Mouse (Mus musculus) midbrain, embryonic 10.5 days (tissue): ENCODE results near the gene Dcbld2. TPM values are rescaled to one million over a fixed set of nuclear protein-coding genes. Genes with fewer than 3 reads are reported as not detected.
"Not testable (repeated sequence)": the region's sequence is repeated elsewhere in the genome, so short reads cannot be mapped to it uniquely, and the experiment has no call there.

Experiments
- DNase-seq: peaks from one replicate; pipeline ENCODE4 v3.0.0-alpha.2; 2017; ENCODE audit warnings: low spot score
- H3K27ac ChIP-seq: fragments of 300-500 bp; sonication (generic); replicated peaks from 2 replicates; pipeline ENCODE4 v1.5.1; 2016; ENCODE audit warnings: mild to moderate bottlenecking
- H3K27me3 ChIP-seq: fragments of 300-500 bp; sonication (generic); 2 replicates; pipeline ENCODE4 v1.6.1; 2016; ENCODE audit warnings: low read depth, mild to moderate bottlenecking; ENCODE audit not compliant: poor library complexity, severe bottlenecking
- H3K36me3 ChIP-seq: fragments of 300-500 bp; sonication (generic); 2 replicates; pipeline ENCODE4 v1.6.1; 2016; ENCODE audit warnings: mild to moderate bottlenecking, moderate library complexity
- H3K4me1 ChIP-seq: fragments of 300-500 bp; sonication (generic); 2 replicates; pipeline ENCODE4 v1.6.1; 2016
- H3K4me3 ChIP-seq: fragments of 300-500 bp; sonication (generic); 2 replicates; pipeline ENCODE4 v1.5.1; 2016; ENCODE audit warnings: mild to moderate bottlenecking, moderate library complexity
- H3K9me3 ChIP-seq: fragments of 300-500 bp; sonication (generic); replicated peaks from 2 replicates; pipeline ENCODE4 v1.6.1; 2016; ENCODE audit warnings: mild to moderate bottlenecking
- WGBS: fragments of 180-500 bp; shearing (Covaris S2); methylation state at CpG from one replicate; pipeline ENCODE4 v1.1.7; 2016; 5-methylcytosine and 5-hydroxymethylcytosine counted together
- polyA plus RNA-seq: library from polyadenylated mRNA; unstranded; fragments of >200 nt; fragmentation: Nextera tagmentation; extraction: Ambion mirVana; gene quantifications from 2 replicates; pipeline ENCODE4 v1.2.1, GENCODE M21; 2016

Gene Dcbld2
- polyA plus RNA-seq, 1 experiment from 2014 or later: 7.5 TPM

DNA sequence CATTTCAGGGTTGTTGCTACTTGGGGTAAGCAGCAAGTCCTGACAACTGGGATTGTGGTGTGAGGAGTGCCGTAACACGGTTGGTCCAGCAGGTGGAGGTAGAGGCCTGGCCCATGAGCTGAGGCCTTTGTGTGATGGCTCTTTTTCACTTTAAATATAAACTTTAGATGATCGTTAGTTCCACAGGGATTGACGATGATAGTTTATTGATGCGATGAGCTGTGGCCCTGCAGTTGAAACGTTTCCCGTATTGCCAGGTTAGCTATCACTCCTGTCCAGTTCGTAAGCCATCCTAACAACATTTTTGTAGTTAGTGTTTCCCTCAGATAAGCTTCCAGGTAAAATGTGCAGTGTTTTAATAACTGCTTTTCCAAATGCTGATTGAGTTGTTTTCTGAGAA lies 46.4 kb downstream of the Dcbld2 start:
- Histone ChIP-seq H3K27me3 (no peaks in the 10 kb centered on the region), H3K27ac (no peak overlapping the region), H3K4me1 (no peaks in the 10 kb centered on the region), H3K36me3 (peaks cover 82% of the 10 kb centered on the region), H3K4me3 (no peak overlapping the region), H3K9me3 (no peaks in the 10 kb centered on the region)
- 76% methylated on average over 8 of the region's 8 CpGs for WGBS
- peak; percentile 49 for DNase-seq

DNA sequence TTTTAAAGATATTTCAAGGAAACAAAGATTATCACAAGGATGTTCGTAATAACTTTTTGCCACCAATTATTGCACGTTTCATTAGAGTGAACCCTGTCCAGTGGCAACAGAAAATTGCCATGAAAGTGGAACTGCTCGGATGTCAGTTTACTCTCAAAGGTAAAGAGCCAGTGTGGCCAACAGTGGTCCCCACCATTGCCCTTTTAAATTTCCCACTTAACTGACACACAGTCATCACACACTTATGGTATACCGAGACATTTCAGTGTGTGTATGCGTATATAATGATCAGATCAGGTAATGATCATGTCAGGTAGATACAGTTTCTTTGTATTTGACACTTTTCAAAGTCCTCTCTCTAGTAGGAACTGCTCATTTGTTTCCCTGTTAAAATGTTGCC lies 46.9 kb downstream of the Dcbld2 start:
- Histone ChIP-seq H3K27ac (no peak overlapping the region), H3K9me3 (no peaks in the 10 kb centered on the region), H3K27me3 (no peaks in the 10 kb centered on the region), H3K4me3 (no peak overlapping the region), H3K36me3 (peaks cover 82% of the 10 kb centered on the region), H3K4me1 (0 out of 2 replicates have a peak, but pooled peaks cover 2% of the 10 kb centered on the region)
- WGBS: 90% methylated on average over 5 of the region's 5 CpGs
- no peak for DNase-seq

DNA sequence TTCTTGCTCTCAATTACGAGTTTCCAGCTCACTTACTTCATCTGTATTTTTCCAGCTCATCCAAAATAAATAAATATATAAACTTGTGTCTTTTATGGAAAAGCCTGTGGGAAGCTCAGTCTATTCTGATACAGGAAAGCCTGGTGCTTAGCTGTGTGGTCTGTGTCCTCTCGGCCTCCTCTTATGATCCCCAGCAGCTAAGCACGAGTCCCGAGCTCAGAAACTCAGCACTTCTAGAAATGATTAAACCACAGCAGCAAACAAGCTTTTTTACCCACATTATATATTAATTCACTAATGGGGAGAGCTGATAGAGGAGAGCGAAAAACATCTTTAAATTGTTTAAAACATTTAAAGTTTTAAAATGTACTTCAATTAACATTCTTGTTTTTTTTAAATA lies 48.2 kb downstream of the Dcbld2 start:
- H3K4me1 ChIP-seq: 0 out of 2 replicates have a peak, but pooled peaks cover 2% of the 10 kb centered on the region
- no peaks in the 10 kb centered on the region for H3K27me3 ChIP-seq
- DNase-seq: no peak
- WGBS: 91% methylated on average over 5 of the region's 5 CpGs
- no peak overlapping the region for H3K27ac ChIP-seq
- H3K36me3 ChIP-seq: peaks cover 83% of the 10 kb centered on the region
- no peak overlapping the region for H3K4me3 ChIP-seq
- H3K9me3 ChIP-seq: no peaks in the 10 kb centered on the region

DNA sequence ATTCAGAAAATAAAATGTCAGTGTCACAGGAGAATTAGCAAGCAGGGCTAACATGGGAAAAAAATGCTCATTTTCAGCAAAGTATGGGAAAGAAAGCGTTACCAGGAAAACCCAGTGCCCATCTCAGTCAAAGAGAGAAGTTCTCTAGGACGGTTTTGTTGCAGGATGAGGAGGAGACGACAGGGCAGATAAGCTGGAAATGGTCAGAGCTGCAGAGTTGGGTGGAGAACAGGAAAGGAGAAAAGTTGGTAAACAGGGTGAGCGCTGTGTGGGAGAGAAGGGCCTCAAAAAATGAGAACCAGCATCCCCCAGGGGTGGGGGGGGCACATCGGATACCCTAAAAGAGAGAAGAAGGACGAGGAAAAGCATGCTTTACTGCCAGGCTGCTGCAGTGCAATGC lies 48.7 kb downstream of the Dcbld2 start:
- H3K4me3 ChIP-seq: no peak overlapping the region
- H3K27me3 ChIP-seq: no peaks in the 10 kb centered on the region
- 0 out of 2 replicates have a peak, but pooled peaks cover 2% of the 10 kb centered on the region for H3K4me1 ChIP-seq
- no peak for DNase-seq
- H3K9me3 ChIP-seq: no peaks in the 10 kb centered on the region
- no peak overlapping the region for H3K27ac ChIP-seq
- WGBS: 89% methylated on average over 6 of the region's 6 CpGs
- peaks cover 83% of the 10 kb centered on the region for H3K36me3 ChIP-seq

DNA sequence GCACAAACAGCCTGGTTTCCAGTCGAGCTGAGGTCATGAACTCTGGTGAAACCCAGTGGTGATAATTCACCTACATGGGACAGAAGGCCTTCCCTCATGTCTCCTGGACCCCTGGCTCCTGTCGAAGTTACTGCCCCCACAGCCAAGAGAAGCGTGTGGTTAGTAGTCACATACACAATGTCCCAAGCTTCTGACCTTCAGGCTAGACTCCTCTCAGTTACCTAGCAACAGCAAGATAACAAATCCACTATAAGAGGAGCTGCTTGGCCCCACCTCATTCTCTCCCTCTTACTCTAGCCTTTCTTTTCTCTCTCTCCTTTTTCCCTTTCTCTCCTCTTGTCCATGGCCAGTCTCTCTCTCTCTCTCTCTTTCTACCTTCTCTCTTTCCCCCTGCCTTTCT lies 51.7 kb downstream of the Dcbld2 start:
- H3K9me3 ChIP-seq, DNase-seq, H3K27me3 ChIP-seq, H3K4me3 ChIP-seq, H3K4me1 ChIP-seq: not testable (repeated sequence)
- Histone ChIP-seq H3K36me3 (peaks cover 91% of the 10 kb centered on the region), H3K27ac (peak overlapping the region; percentile 28; the same call in 1 of the 2 replicates)
- WGBS: 71% methylated on average over 3 of the region's 3 CpGs

DNA sequence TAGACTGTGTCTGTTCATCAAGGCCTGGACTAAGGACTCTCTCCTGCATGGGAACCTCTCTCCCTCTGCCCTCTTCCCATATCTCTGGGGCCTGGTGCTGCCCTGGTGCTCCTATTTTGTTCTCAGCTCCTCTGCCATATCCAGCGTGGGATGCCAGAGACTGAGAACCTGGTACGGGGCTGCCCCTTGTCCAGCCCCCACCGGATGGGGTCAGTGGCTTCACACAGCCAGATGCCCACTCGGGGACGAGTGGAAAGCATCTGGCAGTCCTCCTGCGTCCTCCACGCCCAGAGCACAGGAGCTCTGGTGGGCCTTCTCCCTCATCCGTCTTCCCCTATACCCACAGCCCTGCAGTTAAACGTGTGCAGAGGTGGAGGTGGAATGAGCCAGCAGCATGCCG lies 52.1 kb downstream of the Dcbld2 start:
- Histone ChIP-seq H3K27ac (peak overlapping the region; percentile 28; the same call in 1 of the 2 replicates), H3K36me3 (peaks cover 93% of the 10 kb centered on the region), H3K27me3 (no peaks in the 10 kb centered on the region), H3K9me3 (no peaks in the 10 kb centered on the region), H3K4me1 (0 out of 2 replicates have a peak, but pooled peaks cover 2% of the 10 kb centered on the region), H3K4me3 (no peak overlapping the region)
- DNase-seq: no peak
- WGBS: 91% methylated on average over 10 of the region's 10 CpGs

DNA sequence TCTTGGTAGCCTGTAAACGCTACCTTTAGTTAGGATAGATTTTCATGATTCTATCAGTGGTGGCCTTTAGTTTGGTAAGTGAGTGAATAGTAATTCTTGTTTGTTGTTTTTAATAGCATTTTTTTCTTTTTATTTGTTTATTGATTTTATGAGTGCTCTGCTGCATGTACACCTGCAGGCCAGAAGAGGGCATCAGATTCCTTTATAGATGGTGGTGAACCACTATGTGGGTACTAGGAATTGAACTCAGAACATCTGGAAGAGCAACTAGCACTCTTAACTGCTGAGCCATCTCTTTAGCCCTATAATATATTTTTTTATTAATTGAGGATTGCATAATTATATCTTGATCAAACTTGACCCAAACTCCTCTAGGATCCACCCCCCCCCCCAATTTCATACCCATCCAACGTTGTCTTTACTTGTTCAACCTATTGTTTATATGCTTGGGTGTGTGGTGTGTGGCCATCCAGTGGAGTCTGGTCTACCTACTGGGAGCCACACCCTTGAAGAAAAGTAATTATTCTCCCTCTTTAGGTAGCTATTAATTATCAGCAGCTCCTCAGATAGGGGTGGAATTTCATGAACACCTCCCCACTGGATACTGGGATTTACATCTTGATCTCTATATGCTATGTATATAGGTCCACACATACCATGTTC lies 53.7 kb downstream of the Dcbld2 start:
- no peak overlapping the region for H3K4me3 ChIP-seq
- 92% methylated on average over 2 of the region's 2 CpGs for WGBS
- no peak for DNase-seq

DNA sequence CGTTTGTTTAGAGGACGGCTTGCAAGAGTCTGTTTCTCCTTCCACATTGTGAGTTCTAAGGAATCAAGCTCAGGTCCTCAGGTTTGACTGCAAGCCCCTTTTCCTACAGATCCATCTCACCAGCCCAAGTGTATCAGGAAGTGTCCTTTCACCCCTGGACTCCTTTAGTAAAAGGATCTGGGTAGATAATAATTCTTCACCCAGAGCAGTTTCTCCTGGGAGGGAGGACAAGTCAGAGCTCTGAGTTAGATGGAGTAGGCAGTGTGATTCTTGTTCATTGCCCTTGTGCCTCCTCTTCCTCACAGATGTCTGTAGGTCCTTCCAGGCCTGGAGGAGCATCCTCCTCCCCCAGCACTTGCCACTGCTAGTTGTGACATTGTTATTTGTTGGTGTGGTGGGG lies 54.3 kb downstream of the Dcbld2 start:
- 90% methylated on average over 2 of the region's 2 CpGs for WGBS
- Histone ChIP-seq H3K27ac (no peak overlapping the region), H3K4me3 (no peak overlapping the region), H3K4me1 (0 out of 2 replicates have a peak, but pooled peaks cover 2% of the 10 kb centered on the region), H3K27me3 (no peaks in the 10 kb centered on the region), H3K36me3 (peaks cover 97% of the 10 kb centered on the region), H3K9me3 (no peaks in the 10 kb centered on the region)
- no peak for DNase-seq

More for the DNA sequence above, 53.7 kb downstream of the Dcbld2 start:
- Histone ChIP-seq H3K27ac (no peak overlapping the region), H3K27me3 (no peaks in the 10 kb centered on the region), H3K9me3 (no peaks in the 10 kb centered on the region), H3K4me1 (0 out of 2 replicates have a peak, but pooled peaks cover 2% of the 10 kb centered on the region), H3K36me3 (peaks cover 97% of the 10 kb centered on the region)

DNA sequence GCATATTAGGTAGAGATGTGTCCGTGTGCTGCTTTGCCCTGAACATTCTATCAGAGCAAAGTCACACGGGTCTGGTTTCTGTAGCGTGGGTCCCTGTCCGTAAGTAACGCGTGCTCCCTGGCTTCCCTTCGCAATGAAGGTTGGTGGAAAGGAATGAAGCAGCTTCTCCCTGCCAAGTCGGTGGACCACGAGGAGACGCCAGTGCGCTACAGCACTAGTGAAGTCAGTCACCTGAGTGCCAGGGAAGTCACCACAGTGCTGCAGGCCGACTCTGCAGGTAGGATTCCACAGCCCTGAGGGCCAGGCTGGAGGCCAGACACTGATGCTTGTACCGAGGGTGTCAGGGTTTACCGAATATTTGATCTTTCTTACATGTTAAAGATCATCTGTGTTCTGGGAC lies 55.8 kb downstream of the Dcbld2 start:
- H3K27me3 ChIP-seq: no peaks in the 10 kb centered on the region
- no peak overlapping the region for H3K27ac ChIP-seq
- peaks cover 90% of the 10 kb centered on the region for H3K36me3 ChIP-seq

DNA sequence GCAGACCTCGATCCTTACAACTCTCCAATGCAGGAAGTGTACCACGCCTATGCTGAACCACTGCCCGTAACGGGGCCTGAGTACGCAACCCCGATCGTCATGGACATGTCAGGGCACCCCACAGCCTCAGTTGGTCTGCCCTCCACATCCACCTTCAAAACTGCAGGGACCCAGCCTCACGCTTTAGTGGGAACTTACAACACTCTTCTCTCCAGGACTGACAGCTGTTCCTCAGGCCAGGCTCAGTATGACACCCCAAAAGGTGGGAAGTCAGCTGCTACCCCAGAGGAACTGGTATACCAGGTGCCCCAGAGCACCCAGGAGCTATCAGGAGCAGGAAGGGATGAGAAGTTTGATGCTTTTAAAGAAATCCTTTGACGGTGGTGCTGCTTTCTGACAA lies 57.2 kb downstream of the Dcbld2 start:
- Histone ChIP-seq H3K36me3 (peaks cover 86% of the 10 kb centered on the region), H3K9me3 (no peaks in the 10 kb centered on the region), H3K27ac (no peak overlapping the region), H3K4me3 (no peak overlapping the region), H3K27me3 (no peaks in the 10 kb centered on the region), H3K4me1 (no peaks in the 10 kb centered on the region)
- DNase-seq: no peak
- WGBS: 91% methylated on average over 9 of the region's 9 CpGs

More for the DNA sequence above, 55.8 kb downstream of the Dcbld2 start:
- H3K4me1 ChIP-seq: 0 out of 2 replicates have a peak, but pooled peaks cover 2% of the 10 kb centered on the region
- WGBS: 94% methylated on average over 14 of the region's 14 CpGs
- DNase-seq: no peak
- H3K4me3 ChIP-seq: no peak overlapping the region
- no peaks in the 10 kb centered on the region for H3K9me3 ChIP-seq

DNA sequence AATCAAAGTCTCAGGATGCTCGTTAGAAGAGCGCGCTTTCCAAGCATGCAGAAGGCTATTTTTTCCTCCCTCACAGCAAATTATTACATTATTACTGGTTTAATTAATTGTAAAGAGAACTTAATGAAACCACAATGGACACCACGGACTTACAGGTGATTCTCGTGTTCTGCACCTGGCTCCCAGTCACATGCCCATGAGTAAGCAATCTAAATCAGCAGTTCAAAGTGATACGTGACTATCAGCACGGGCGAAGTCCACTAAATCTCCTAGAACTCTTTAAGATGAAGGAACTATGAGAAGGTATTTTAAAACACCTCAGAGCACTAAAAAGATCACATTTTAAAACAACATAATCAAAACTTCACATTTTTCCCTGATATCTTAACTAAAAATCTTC lies 61.8 kb downstream of the Dcbld2 start:
- H3K27me3 ChIP-seq: no peaks in the 10 kb centered on the region
- WGBS: 95% methylated on average over 8 of the region's 8 CpGs
- peaks cover 71% of the 10 kb centered on the region for H3K36me3 ChIP-seq

DNA sequence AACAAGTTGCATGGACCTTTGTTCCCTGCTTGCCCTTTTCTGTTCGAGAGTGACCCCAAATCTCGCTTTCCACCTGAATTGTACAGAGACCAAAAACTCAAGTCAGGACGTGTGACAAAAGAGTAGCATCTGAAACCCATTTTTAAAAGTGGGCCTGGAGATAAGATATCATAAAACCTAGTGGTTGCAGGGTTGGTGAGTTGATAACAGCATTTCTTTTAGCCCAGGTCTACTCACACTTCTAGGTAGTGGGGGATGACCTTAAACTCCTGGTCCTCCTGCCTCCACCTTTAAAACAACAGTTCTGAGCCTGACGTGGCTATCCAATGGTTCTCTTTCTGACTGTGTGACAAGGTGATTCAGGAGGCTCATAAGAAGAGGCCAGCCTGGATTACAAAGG lies 62.6 kb downstream of the Dcbld2 start:
- no peaks in the 10 kb centered on the region for H3K9me3 ChIP-seq
- H3K4me3 ChIP-seq: no peak overlapping the region
- no peaks in the 10 kb centered on the region for H3K4me1 ChIP-seq
- H3K36me3 ChIP-seq: peaks cover 63% of the 10 kb centered on the region
- H3K27ac ChIP-seq: no peak overlapping the region
- DNase-seq: no peak
- 84% methylated on average over 4 of the region's 4 CpGs for WGBS
- no peaks in the 10 kb centered on the region for H3K27me3 ChIP-seq

More for the DNA sequence above, 61.8 kb downstream of the Dcbld2 start:
- no peaks in the 10 kb centered on the region for H3K4me1 ChIP-seq
- H3K4me3 ChIP-seq: no peak overlapping the region
- no peak for DNase-seq
- H3K9me3 ChIP-seq: no peaks in the 10 kb centered on the region
- no peak overlapping the region for H3K27ac ChIP-seq

DNA sequence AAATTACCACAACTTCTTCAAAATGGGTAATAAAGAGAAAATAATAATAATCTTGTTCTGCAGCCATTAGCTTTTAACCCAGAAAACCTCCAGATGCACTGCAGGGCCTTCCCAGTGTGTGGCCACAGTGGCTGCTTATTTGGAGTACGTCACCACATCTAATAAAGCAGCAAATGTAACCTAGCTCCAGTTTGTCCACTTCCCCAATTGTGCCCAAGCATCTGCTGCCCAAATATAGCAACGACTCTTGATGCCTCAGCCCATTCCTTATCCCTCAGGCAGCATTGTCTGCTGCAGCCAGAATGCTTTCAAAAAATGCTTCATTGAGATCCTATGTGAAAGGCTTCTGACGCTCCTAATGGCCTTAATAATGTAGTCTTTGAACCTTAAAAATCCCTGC lies 66.6 kb downstream of the Dcbld2 start:
- Histone ChIP-seq H3K4me3 (no peak overlapping the region), H3K36me3 (peaks cover 51% of the 10 kb centered on the region), H3K27me3 (no peaks in the 10 kb centered on the region), H3K27ac (no peak overlapping the region), H3K4me1 (no peaks in the 10 kb centered on the region), H3K9me3 (peaks cover 12% of the 10 kb centered on the region)
- WGBS: 62% methylated on average over 3 of the region's 3 CpGs
- no peak for DNase-seq
